Mouse (Mus musculus) lung, postnatal 0 days (tissue): ENCODE measurements at regions not wholly inside any gene's neighbourhood (a gene's known extent, or its start where the extent isn't known, plus 50 kb on each side); places are given as distances from the start of the nearest gene placed in this dataset.

Source experiments
- ATAC-seq: fragments of 200-750 bp; cut with Nextera tagmentation; 2 replicates; pipeline ENCODE4 v1.8.0; 2017; ENCODE audit warnings: moderate library complexity
- DNase-seq: peaks from one replicate; pipeline ENCODE4 v3.0.0-alpha.2; 2016; ENCODE audit warnings: low spot score
- H3K27ac ChIP-seq: fragments of 300-500 bp; sonication (generic); 2 replicates; pipeline ENCODE4 v1.5.1; 2014; ENCODE audit warnings: antibody characterized with exemption, mild to moderate bottlenecking, low read length, mixed read lengths
- H3K27me3 ChIP-seq: fragments of 300-500 bp; sonication (generic); replicated peaks from 2 replicates; pipeline ENCODE4 v1.6.1; 2014; ENCODE audit warnings: low read length, mixed read lengths; ENCODE audit not compliant: insufficient read depth
- H3K36me3 ChIP-seq: fragments of 300-500 bp; sonication (generic); 2 replicates; pipeline ENCODE4 v1.6.1; 2014; ENCODE audit warnings: low read length, mixed read lengths; ENCODE audit not compliant: insufficient read depth
- H3K4me1 ChIP-seq: fragments of 300-500 bp; sonication (generic); 2 replicates; pipeline ENCODE4 v1.6.1; 2014; ENCODE audit warnings: antibody characterized with exemption, low read depth, low read length, mixed read lengths; ENCODE audit not compliant: insufficient read depth
- H3K4me2 ChIP-seq: fragments of 300-500 bp; sonication (generic); replicated peaks from 2 replicates; pipeline ENCODE4 v1.6.1; 2014; ENCODE audit warnings: low read depth, mild to moderate bottlenecking, low read length, moderate library complexity, mixed read lengths
- H3K4me3 ChIP-seq: fragments of 300-500 bp; sonication (generic); 2 replicates; pipeline ENCODE4 v1.5.1; 2014; ENCODE audit warnings: low read depth, low read length
- H3K9ac ChIP-seq: fragments of 300-500 bp; sonication (generic); replicated peaks from 2 replicates; pipeline ENCODE4 v1.6.1; 2014; ENCODE audit warnings: low read depth, mild to moderate bottlenecking
- H3K9me3 ChIP-seq: fragments of 300-500 bp; sonication (generic); 2 replicates; pipeline ENCODE4 v1.6.1; 2016; ENCODE audit warnings: low read length, mixed read lengths
- CTCF ChIP-seq: IDR thresholded peaks from 2 replicates; pipeline ENCODE4 v1.5.1; 2016; ENCODE audit warnings: antibody characterized with exemption, mild to moderate bottlenecking
- EP300 ChIP-seq: IDR thresholded peaks from 2 replicates; pipeline ENCODE4 v1.6.1; 2016; ENCODE audit warnings: antibody characterized with exemption, mild to moderate bottlenecking, control low read depth
- WGBS: fragments of 180-500 bp; shearing (Covaris S2); extraction: QIAGEN DNeasy Blood & Tissue Kit; methylation state at CpG from one replicate; pipeline ENCODE4 v1.1.7; 2014; 5-methylcytosine and 5-hydroxymethylcytosine counted together

- no peak overlapping the region for H3K4me2 ChIP-seq
- no peak overlapping the region for H3K9ac ChIP-seq
- TF ChIP-seq EP300 (no peak), CTCF (no peak)
- ATAC-seq (no peak), DNase-seq (no peak)
- no peak overlapping the region for H3K4me3 ChIP-seq
- no peaks in the 10 kb centered on the region for H3K27me3 ChIP-seq
- H3K9me3 ChIP-seq: no peaks in the 10 kb centered on the region
- no peak overlapping the region for H3K27ac ChIP-seq
- no peaks in the 10 kb centered on the region for H3K4me1 ChIP-seq
- 75% methylated on average over 5 of the region's 5 CpGs for WGBS
- H3K36me3 ChIP-seq: no peaks in the 10 kb centered on the region
Observed at GRCm38 (mm10) chr14:46663529-46663928, 96.8 kb upstream of the Cdkn3 start.

GRCm38 (mm10) chr14:46661792-46662545 lies 98.4 kb upstream of the Cdkn3 start:
- Histone ChIP-seq H3K36me3 (no peaks in the 10 kb centered on the region), H3K9ac (no peak overlapping the region), H3K4me3 (no peak overlapping the region), H3K27me3 (no peaks in the 10 kb centered on the region), H3K9me3 (no peaks in the 10 kb centered on the region), H3K4me1 (no peaks in the 10 kb centered on the region), H3K4me2 (no peak overlapping the region), H3K27ac (no peak overlapping the region)
- TF ChIP-seq EP300 (no peak), CTCF (no peak)
- ATAC-seq: no peak
- DNase-seq: no peak
- WGBS: 13% methylated on average over 9 of the region's 9 CpGs

GRCm38 (mm10) chr14:46661118-46661791 lies 99.1 kb upstream of the Cdkn3 start:
- TF ChIP-seq EP300 (no peak), CTCF (no peak)
- Histone ChIP-seq H3K9me3 (no peaks in the 10 kb centered on the region), H3K4me1 (no peaks in the 10 kb centered on the region), H3K36me3 (no peaks in the 10 kb centered on the region), H3K27ac (no peak overlapping the region), H3K27me3 (no peaks in the 10 kb centered on the region), H3K9ac (no peak overlapping the region), H3K4me2 (no peak overlapping the region), H3K4me3 (no peak overlapping the region)
- 39% methylated on average over 3 of the region's 3 CpGs for WGBS
- ATAC-seq (no peak), DNase-seq (peak; percentile 26)

- Histone ChIP-seq H3K36me3 (no peaks in the 10 kb centered on the region), H3K27ac (no peak overlapping the region), H3K4me3 (no peak overlapping the region), H3K9ac (no peak overlapping the region), H3K4me2 (no peak overlapping the region), H3K27me3 (no peaks in the 10 kb centered on the region), H3K9me3 (no peaks in the 10 kb centered on the region), H3K4me1 (no peaks in the 10 kb centered on the region)
- 62% methylated on average over 4 of the region's 4 CpGs for WGBS
- DNase-seq (no peak), ATAC-seq (no peak)
- TF ChIP-seq CTCF (no peak), EP300 (no peak)
Observed at GRCm38 (mm10) chr14:46659365-46659764, 101.0 kb upstream of the Cdkn3 start.

GRCm38 (mm10) chr14:46656249-46656648 lies 104.1 kb upstream of the Cdkn3 start:
- no peaks in the 10 kb centered on the region for H3K9me3 ChIP-seq
- DNase-seq (no peak), ATAC-seq (no peak)
- no peaks in the 10 kb centered on the region for H3K27me3 ChIP-seq
- H3K4me3 ChIP-seq: no peak overlapping the region
- H3K27ac ChIP-seq: no peak overlapping the region
- no peak overlapping the region for H3K9ac ChIP-seq
- H3K4me1 ChIP-seq: no peaks in the 10 kb centered on the region
- TF ChIP-seq EP300 (no peak), CTCF (no peak)
- WGBS: 59% methylated on average over 10 of the region's 10 CpGs
- no peak overlapping the region for H3K4me2 ChIP-seq
- H3K36me3 ChIP-seq: no peaks in the 10 kb centered on the region

GRCm38 (mm10) chr14:46647319-46647974 lies 112.9 kb upstream of the Cdkn3 start:
- no peak for DNase-seq
- Histone ChIP-seq H3K9me3 (no peaks in the 10 kb centered on the region), H3K4me1 (no peaks in the 10 kb centered on the region), H3K4me2 (no peak overlapping the region), H3K27me3 (no peaks in the 10 kb centered on the region), H3K27ac (no peak overlapping the region), H3K36me3 (no peaks in the 10 kb centered on the region), H3K9ac (no peak overlapping the region), H3K4me3 (no peak overlapping the region)
- 59% methylated on average over 12 of the region's 12 CpGs for WGBS
- ATAC-seq: no peak
- TF ChIP-seq EP300: no peak
- TF ChIP-seq CTCF: no peak
